ENCODE assay signal across 17 mouse cellular contexts in the genomic region with DNA sequence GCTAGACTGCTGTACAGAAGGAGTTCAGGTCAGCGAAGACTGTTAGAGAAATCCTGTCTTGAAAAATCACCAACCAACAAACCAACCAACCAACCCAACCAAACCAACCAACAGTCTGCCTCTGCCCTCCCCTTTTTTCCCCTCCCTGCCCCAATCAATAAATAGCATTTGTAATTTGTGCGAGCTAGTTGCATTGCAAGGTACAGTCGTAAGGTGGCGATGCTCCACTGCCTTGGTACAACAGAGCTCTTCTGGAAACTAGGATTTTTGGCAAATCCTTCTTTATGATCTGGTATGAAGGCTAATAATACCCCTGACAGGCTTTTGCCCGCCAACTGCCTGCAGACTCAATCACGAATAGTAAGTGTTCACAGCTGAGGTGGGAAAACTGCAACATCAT. TPM values are rescaled to one million over a fixed set of nuclear protein-coding genes. Genes with fewer than 3 reads are reported as not detected.
A peak's percentile ranks its signal among the peaks of the same experiment; 100 is the strongest.
DNase-seq lines count a peak whose midpoint lies in the region; ATAC-seq and TF ChIP-seq lines count a peak whose summit lies in the region.
"Had no signal": no experiment of that assay in that cellular context is flagged by ENCODE, and none has a peak within 500 bp of the region (broad histone marks: within the 10 kb centered on the region; RNA-seq: fewer than 3 reads in every experiment).

No protein-coding gene starts in this region.

- ATAC-seq in kidney, postnatal 0 days (replicated peaks; ENCODE audit: low FRiP score, low read depth), result no peak
- ATAC-seq: forebrain, embryonic 13.5 days; hindbrain, embryonic 16.5 days; liver, embryonic 12.5 days had no signal

- no peaks in the 10 kb centered on the region for H3K4me1 ChIP-seq in kidney, postnatal 0 days (replicated peaks; ENCODE audit: insufficient read depth, low read length)
- H3K4me1 ChIP-seq: forebrain, embryonic 13.5 days; heart, embryonic 10.5 days; liver, embryonic 12.5 days; midbrain, embryonic 10.5 days; neural tube, embryonic 15.5 days had no signal

- 62% methylated on average over 6 of the region's 6 CpGs for WGBS in kidney, postnatal 0 days

- H3K4me2 ChIP-seq in kidney, postnatal 0 days (ENCODE audit: low read length), result no peak overlapping the region
- H3K4me2 ChIP-seq: forebrain, embryonic 13.5 days; liver, embryonic 12.5 days; neural tube, embryonic 15.5 days had no signal

- DNase-seq in adrenal gland, postnatal 14 days, result peak; percentile 7
- no peak for DNase-seq in adrenal gland, adult 18-20 months (ENCODE audit: low spot score in 2 of 2)
- DNase-seq in kidney, postnatal 0 days (ENCODE audit: low spot score), result no peak
- no peak for DNase-seq in kidney, adult 18-20 months
- peak; percentile 16 for DNase-seq in 3134 (ENCODE audit: extremely low read depth, insufficient read length, low spot score)
- DNase-seq in cerebellum, postnatal 14 days, result peak; percentile 29 to 43
- no peak for DNase-seq in thymus, postnatal 4 days
- DNase-seq in urinary bladder, adult 18-20 months (ENCODE audit: low spot score in 2 of 2), result no peak
- DNase-seq: B cell, adult 2 months; kidney, postnatal 4 days had no signal

- TF ChIP-seq CTCF in kidney, postnatal 0 days (IDR thresholded peaks at IDR 0.05; ENCODE audit: low read depth), result peak; percentile 34; the same call in 1 of the 2 replicates

- H3K27ac ChIP-seq in kidney, postnatal 0 days, result no peak overlapping the region
- H3K27ac ChIP-seq: forebrain, embryonic 13.5 days; heart, embryonic 10.5 days; liver, embryonic 12.5 days; midbrain, embryonic 10.5 days; neural tube, embryonic 15.5 days had no signal

- H3K4me3 ChIP-seq in kidney, postnatal 0 days (replicated peaks; ENCODE audit: low read depth, low read length), result no peak overlapping the region
- H3K4me3 ChIP-seq: forebrain, embryonic 13.5 days; heart, embryonic 10.5 days; liver, embryonic 12.5 days; midbrain, embryonic 10.5 days; neural tube, embryonic 15.5 days had no signal

- H3K27me3 ChIP-seq in kidney, postnatal 0 days (ENCODE audit: insufficient read depth, low read length), result no peaks in the 10 kb centered on the region
- H3K27me3 ChIP-seq: forebrain, embryonic 13.5 days; liver, embryonic 12.5 days; neural tube, embryonic 15.5 days had no signal

- no peaks in the 10 kb centered on the region for H3K36me3 ChIP-seq in kidney, postnatal 0 days (ENCODE audit: insufficient read depth, low read length)
- H3K36me3 ChIP-seq: heart, embryonic 10.5 days; liver, embryonic 12.5 days; midbrain, embryonic 10.5 days; neural tube, embryonic 15.5 days had no signal

- no peaks in the 10 kb centered on the region for H3K9me3 ChIP-seq in kidney, postnatal 0 days (replicated peaks; ENCODE audit: low read length)
- H3K9me3 ChIP-seq: forebrain, embryonic 13.5 days; heart, embryonic 10.5 days; liver, embryonic 12.5 days; midbrain, embryonic 10.5 days; neural tube, embryonic 15.5 days had no signal

- H3K9ac ChIP-seq in kidney, postnatal 0 days (ENCODE audit: low read depth, low read length), result no peak overlapping the region
- H3K9ac ChIP-seq: forebrain, embryonic 13.5 days; liver, embryonic 12.5 days; neural tube, embryonic 15.5 days had no signal

RNA-seq across cellular contexts. Expression of gene Prkx, which starts 16.0 kb away (rescaled TPM):
- 17.0 and 17.6 TPM in 2 replicates for total RNA-seq in adrenal gland, postnatal 14 days (2021)
- 10 to 100 TPM; 19.3 to 21.4 TPM for total RNA-seq in adrenal gland, adult 18-20 months (2021)
- polyA plus RNA-seq in kidney, postnatal 0 days (2015; fragmentation: Nextera tagmentation; extraction: Ambion mirVana), result 13.9 and 14.5 TPM in 2 replicates

RNA-seq across cellular contexts. Expression of gene Pbsn, which starts 41.4 kb away (rescaled TPM):
- not detected in 2 replicates for total RNA-seq in adrenal gland, postnatal 14 days (2021)
- total RNA-seq in adrenal gland, adult 18-20 months (2021), result not detected
- not detected in 2 replicates for polyA plus RNA-seq in kidney, postnatal 0 days (2015; fragmentation: Nextera tagmentation; extraction: Ambion mirVana)
- polyA plus RNA-seq: forebrain, embryonic 13.5 days; heart, embryonic 10.5 days; hindbrain, embryonic 16.5 days; liver, embryonic 12.5 days; midbrain, embryonic 10.5 days; neural tube, embryonic 15.5 days; spleen, adult 2 months had no signal

RNA-seq across cellular contexts. Expression of gene Gm14744, which starts 52.5 kb away (rescaled TPM):
- not detected in 2 replicates for total RNA-seq in adrenal gland, postnatal 14 days (2021)
- total RNA-seq in adrenal gland, adult 18-20 months (2021), result not detected
- not detected in 2 replicates for polyA plus RNA-seq in kidney, postnatal 0 days (2015; fragmentation: Nextera tagmentation; extraction: Ambion mirVana)
- polyA plus RNA-seq: forebrain, embryonic 13.5 days; heart, embryonic 10.5 days; hindbrain, embryonic 16.5 days; liver, embryonic 12.5 days; midbrain, embryonic 10.5 days; neural tube, embryonic 15.5 days; spleen, adult 2 months had no signal

Comparison
In these comparisons a context has a peak if more than half of its experiments do, and no peak if none do; other contexts are left out.
1. DNase-seq: peak in adrenal gland, postnatal 14 days (single experiment), 3134 (single experiment) and cerebellum, postnatal 14 days (2 of 2); none in adrenal gland, adult 18-20 months (0 of 2), kidney, postnatal 0 days (single experiment), kidney, adult 18-20 months (single experiment), thymus, postnatal 4 days (single experiment) and urinary bladder, adult 18-20 months (0 of 2).